Mouse (Mus musculus) forebrain, embryonic 16.5 days (tissue): Measurements from ENCODE around the gene Nsun3. TPM values are rescaled to one million over a fixed set of nuclear protein-coding genes. Genes with fewer than 3 reads are reported as not detected.
A peak's percentile ranks its signal among the peaks of the same experiment; 100 is the strongest.

Experiments
- ATAC-seq: fragments of 200-750 bp; cut with Nextera tagmentation; 2 replicates; pipeline ENCODE4 v1.8.0; 2017; ENCODE audit warnings: mild to moderate bottlenecking, moderate library complexity
- H3K27ac ChIP-seq: fragments of 300-500 bp; sonication (generic); 2 replicates; pipeline ENCODE4 v1.5.1; 2014; ENCODE audit warnings: low read length, control low read depth
- H3K27me3 ChIP-seq: fragments of 300-500 bp; sonication (generic); replicated peaks from 2 replicates; pipeline ENCODE4 v1.6.1; 2014; ENCODE audit warnings: low read length; ENCODE audit not compliant: control insufficient read depth, insufficient read depth
- H3K36me3 ChIP-seq: fragments of 300-500 bp; sonication (generic); 2 replicates; pipeline ENCODE4 v1.6.1; 2014; ENCODE audit not compliant: control insufficient read depth, insufficient read depth
- H3K4me1 ChIP-seq: fragments of 300-500 bp; sonication (generic); replicated peaks from 2 replicates; pipeline ENCODE4 v1.6.1; 2014; ENCODE audit warnings: low read length; ENCODE audit not compliant: control insufficient read depth, insufficient read depth
- H3K4me2 ChIP-seq: fragments of 300-500 bp; sonication (generic); 2 replicates; pipeline ENCODE4 v1.6.1; 2014; ENCODE audit warnings: mild to moderate bottlenecking, low read length, control low read depth
- H3K4me3 ChIP-seq: fragments of 300-500 bp; sonication (generic); replicated peaks from 2 replicates; pipeline ENCODE4 v1.5.1; 2014; ENCODE audit warnings: mild to moderate bottlenecking, low read length, control low read depth
- H3K9ac ChIP-seq: fragments of 300-500 bp; sonication (generic); replicated peaks from 2 replicates; pipeline ENCODE4 v1.6.1; 2014; ENCODE audit warnings: low read depth, low read length, control low read depth
- H3K9me3 ChIP-seq: fragments of 300-500 bp; sonication (generic); 2 replicates; pipeline ENCODE4 v1.6.1; 2016; ENCODE audit warnings: low read length; ENCODE audit not compliant: control insufficient read depth
- WGBS: fragments of 180-500 bp; shearing (Covaris S2); extraction: QIAGEN DNeasy Blood & Tissue Kit; methylation state at CpG from one replicate; pipeline ENCODE4 v1.1.7; 2014; 5-methylcytosine and 5-hydroxymethylcytosine counted together
- microRNA-seq: library from miRNA; unstranded; fragments of <30 nt; microRNA quantifications from one replicate; pipeline ENCODE4, GENCODE M21; 2017
- polyA plus RNA-seq: library from polyadenylated mRNA; unstranded; fragments of >200 nt; fragmentation: Nextera tagmentation; extraction: Ambion mirVana; gene quantifications from 2 replicates; pipeline ENCODE4 v1.2.1, GENCODE M21; 2015

Nsun3 gene
- polyA plus RNA-seq, 1 experiment from 2014 or later: 11.2 TPM

DNA sequence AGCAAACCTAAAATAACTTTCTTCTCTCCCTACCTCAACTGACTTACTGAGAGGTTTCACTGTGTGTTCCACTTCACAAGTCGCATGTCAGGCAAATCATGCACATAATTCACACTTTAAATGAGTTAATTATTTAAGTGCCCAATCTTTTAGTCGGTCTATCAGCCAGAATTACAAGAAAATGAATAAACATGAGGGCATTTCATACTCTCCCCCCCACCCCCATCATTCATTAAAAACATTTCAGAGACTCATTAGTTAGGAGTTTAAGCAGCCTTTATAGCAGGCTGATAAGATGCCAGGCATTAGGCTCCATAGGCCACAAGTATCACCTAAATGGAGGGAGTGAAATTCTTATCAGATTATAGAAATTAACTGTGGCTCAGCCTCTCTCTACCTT lies 100.5 kb downstream of the Nsun3 start:
- H3K4me1 ChIP-seq: peaks cover 6% of the 10 kb centered on the region
- 11% methylated on average over 2 of the region's 2 CpGs for WGBS
- no peak overlapping the region for H3K4me3 ChIP-seq
- H3K9ac ChIP-seq: no peak overlapping the region
- H3K4me2 ChIP-seq: no peak overlapping the region
- H3K36me3 ChIP-seq: no peaks in the 10 kb centered on the region
- H3K27me3 ChIP-seq: no peaks in the 10 kb centered on the region
- ATAC-seq: peak; percentile 61
- H3K9me3 ChIP-seq: no peaks in the 10 kb centered on the region
- H3K27ac ChIP-seq: peak overlapping the region; percentile 41; the same call in 1 of the 2 replicates

DNA sequence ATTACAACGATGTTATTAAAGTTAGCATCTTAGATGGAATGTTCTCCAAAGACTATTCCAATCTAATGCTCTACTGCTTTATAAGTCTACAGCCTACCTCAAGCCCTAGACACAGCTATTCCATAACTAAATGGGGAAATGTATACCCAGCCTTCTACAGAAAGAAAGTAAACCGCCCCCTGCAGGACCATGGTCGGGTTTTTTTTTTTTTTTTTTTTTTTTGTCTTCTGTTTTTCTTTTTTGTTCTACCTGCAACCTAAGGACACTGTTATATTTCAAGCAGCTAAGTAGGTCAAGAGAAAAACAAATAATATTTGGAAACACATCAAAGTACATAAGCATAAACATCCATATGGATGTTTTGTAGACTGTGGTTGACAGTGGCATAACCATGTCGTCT lies 101.1 kb downstream of the Nsun3 start:
- no peak for ATAC-seq
- Histone ChIP-seq H3K4me2 (no peak overlapping the region), H3K4me3 (no peak overlapping the region), H3K36me3 (no peaks in the 10 kb centered on the region), H3K4me1 (peaks cover 6% of the 10 kb centered on the region), H3K9ac (no peak overlapping the region), H3K9me3 (no peaks in the 10 kb centered on the region), H3K27me3 (no peaks in the 10 kb centered on the region), H3K27ac (no peak overlapping the region)
- 58% methylated on average over 4 of the region's 4 CpGs for WGBS

Small RNA genes within 50 kb of the gene (microRNA-seq; reads per million reads assigned to microRNA genes)
- gene Gm25986: not detected

Other genes starting within 250 kb of the Nsun3 start
- 0.55 and 0.71 TPM in 2 replicates for gene Stx19, start 27.9 kb upstream of the Nsun3 start, polyA plus RNA-seq
- gene Arl13b, start 60.2 kb upstream of the Nsun3 start, polyA plus RNA-seq: 22.1 and 28.1 TPM in 2 replicates
- 8.7 and 10.9 TPM in 2 replicates for gene Pros1, start 67.5 kb upstream of the Nsun3 start, polyA plus RNA-seq